In genomic region chr1:133891489-133891888, GRCm38 (mm10) we compare ENCODE assay signal across 8 mouse cellular contexts. TPM values are rescaled to one million over a fixed set of nuclear protein-coding genes. Genes with fewer than 3 reads are reported as not detected.
A peak's percentile ranks its signal among the peaks of the same experiment; 100 is the strongest.
DNase-seq lines count a peak whose midpoint lies in the region; ATAC-seq lines count a peak whose summit lies in the region.

No protein-coding gene starts in this region.

- H3K36me3 ChIP-seq in lung, embryonic 15.5 days, result no peaks in the 10 kb centered on the region

- no peak overlapping the region for H3K9ac ChIP-seq in lung, embryonic 15.5 days

- H3K9me3 ChIP-seq in lung, embryonic 15.5 days, result no peaks in the 10 kb centered on the region

- peak; percentile 25; the same call in 1 of the 2 replicates for ATAC-seq in lung, embryonic 15.5 days (ENCODE audit: borderline replicate concordance, extremely low read depth, low FRiP score, low TSS enrichment)
- ATAC-seq in megakaryocyte progenitor cell, adult 5-6 weeks (replicated peaks; ENCODE audit: poor library complexity), result no peak

- peak; percentile 65 for DNase-seq in embryo, embryonic 10 days (ENCODE audit: low spot score)
- DNase-seq in embryo, embryonic 9.5 days (ENCODE audit: extremely low spot score), result no peak
- DNase-seq in gastrocnemius, postnatal 10 days, result peak; percentile 36
- peak; percentile 65 for DNase-seq in kidney, adult 11 months
- no peak for DNase-seq in layer of hippocampus, postnatal 14 days (ENCODE audit: low spot score in 2 of 2)
- DNase-seq in left cerebral cortex, adult 9 months (ENCODE audit: low spot score in 2 of 2), result no peak

- H3K4me2 ChIP-seq in lung, embryonic 15.5 days, result no peak overlapping the region

- no peak overlapping the region for H3K4me3 ChIP-seq in lung, embryonic 15.5 days

- no peaks in the 10 kb centered on the region for H3K27me3 ChIP-seq in lung, embryonic 15.5 days

- peaks cover 53% of the 10 kb centered on the region for H3K4me1 ChIP-seq in lung, embryonic 15.5 days

- H3K27ac ChIP-seq in lung, embryonic 15.5 days, result 0 out of 2 replicates have a peak overlapping the region, but pooled peaks have one; percentile 20

- 11% methylated on average over 5 of the region's 5 CpGs for WGBS in lung, embryonic 15.5 days

RNA-seq across cellular contexts. Expression of gene Optc, which starts 16.3 kb away (rescaled TPM):
- total RNA-seq in gastrocnemius, postnatal 10 days (2021), result under 1 TPM; 0.16 to 0.23 TPM
- polyA plus RNA-seq in lung, embryonic 15.5 days (2015; fragmentation: Nextera tagmentation; extraction: Ambion mirVana), result 0.67 and 0.81 TPM in 2 replicates
- 1 to 10 TPM in 1 of 2 experiments, under 1 TPM in 1; 0.60 to 1.3 TPM for total RNA-seq in layer of hippocampus, postnatal 14 days (2021)
- total RNA-seq in megakaryocyte progenitor cell, adult 5-6 weeks (2015), result not detected in 2 replicates
- total RNA-seq in megakaryocyte progenitor cell, adult 5-6 weeks (2017), result not detected in 2 replicates

RNA-seq across cellular contexts. Expression of gene Prelp, which starts 29.7 kb away (rescaled TPM):
- 10 to 100 TPM; 16.3 to 20.0 TPM for total RNA-seq in gastrocnemius, postnatal 10 days (2021)
- 17.1 and 19.6 TPM in 2 replicates for polyA plus RNA-seq in lung, embryonic 15.5 days (2015; fragmentation: Nextera tagmentation; extraction: Ambion mirVana)
- total RNA-seq in layer of hippocampus, postnatal 14 days (2021), result 10 to 100 TPM in 1 of 2 experiments, 1 to 10 TPM in 1; 4.6 to 10.2 TPM
- not detected in 2 replicates for total RNA-seq in megakaryocyte progenitor cell, adult 5-6 weeks (2015)
- not detected in 2 replicates for total RNA-seq in megakaryocyte progenitor cell, adult 5-6 weeks (2017)

Comparison
In these comparisons a context has a peak if more than half of its experiments do, and no peak if none do; other contexts are left out.
1. DNase-seq: peak in embryo, embryonic 10 days (single experiment), gastrocnemius, postnatal 10 days (single experiment) and kidney, adult 11 months (single experiment); none in embryo, embryonic 9.5 days (single experiment), layer of hippocampus, postnatal 14 days (0 of 2) and left cerebral cortex, adult 9 months (0 of 2).
2. RNA of gene Prelp, which starts 29.7 kb away (total RNA-seq): 16.3 to 20.0 TPM in gastrocnemius, postnatal 10 days and 4.6 to 10.2 TPM in layer of hippocampus, postnatal 14 days; not detected in megakaryocyte progenitor cell, adult 5-6 weeks; every median in the first group is over 4 times any median in the second.